Mouse (Mus musculus) limb, embryonic 15.5 days (tissue): ENCODE measurements around the gene Pitx3. TPM values are rescaled to one million over a fixed set of nuclear protein-coding genes. Genes with fewer than 3 reads are reported as not detected.
"Not testable (repeated sequence)": the region's sequence is repeated elsewhere in the genome, so short reads cannot be mapped to it uniquely, and the experiment has no call there.

ENCODE experiments used
- ATAC-seq: fragments of 200-750 bp; cut with Nextera tagmentation; 2 replicates; pipeline ENCODE4 v1.8.0; 2017; ENCODE audit warnings: low read depth, moderate TSS enrichment; ENCODE audit not compliant: insufficient number of reproducible peaks, low FRiP score, low TSS enrichment
- H3K27ac ChIP-seq: fragments of 300-500 bp; sonication (generic); 2 replicates; pipeline ENCODE4 v1.5.1; 2015; ENCODE audit warnings: moderate library complexity, mild to moderate bottlenecking, inconsistent platforms
- H3K27me3 ChIP-seq: fragments of 300-500 bp; sonication (generic); 2 replicates; pipeline ENCODE4 v1.6.1; 2015; ENCODE audit warnings: inconsistent platforms
- H3K36me3 ChIP-seq: fragments of 300-500 bp; sonication (generic); 2 replicates; pipeline ENCODE4 v1.6.1; 2015; ENCODE audit warnings: inconsistent platforms
- H3K4me1 ChIP-seq: fragments of 300-500 bp; sonication (generic); 2 replicates; pipeline ENCODE4 v1.6.1; 2015; ENCODE audit warnings: inconsistent platforms
- H3K4me2 ChIP-seq: fragments of 300-500 bp; sonication (generic); 2 replicates; pipeline ENCODE4 v1.6.1; 2015; ENCODE audit warnings: mild to moderate bottlenecking, inconsistent platforms
- H3K4me3 ChIP-seq: fragments of 300-500 bp; sonication (generic); 2 replicates; pipeline ENCODE4 v1.5.1; 2015; ENCODE audit warnings: mild to moderate bottlenecking, inconsistent platforms
- H3K9ac ChIP-seq: fragments of 300-500 bp; sonication (generic); 2 replicates; pipeline ENCODE4 v1.6.1; 2015; ENCODE audit warnings: inconsistent platforms
- H3K9me3 ChIP-seq: fragments of 300-500 bp; sonication (generic); 2 replicates; pipeline ENCODE4 v1.6.1; 2016; ENCODE audit warnings: inconsistent platforms
- WGBS: fragments of 180-500 bp; shearing (Covaris S2); methylation state at CpG from one replicate; pipeline ENCODE4 v1.1.7; 2015; 5-methylcytosine and 5-hydroxymethylcytosine counted together
- polyA plus RNA-seq: library from polyadenylated mRNA; unstranded; fragments of >200 nt; fragmentation: Nextera tagmentation; extraction: Ambion mirVana; gene quantifications from 2 replicates; pipeline ENCODE4 v1.2.1, GENCODE M21; 2015

Pitx3 gene
- polyA plus RNA-seq: 5.4 and 8.5 TPM in 2 replicates

DNA sequence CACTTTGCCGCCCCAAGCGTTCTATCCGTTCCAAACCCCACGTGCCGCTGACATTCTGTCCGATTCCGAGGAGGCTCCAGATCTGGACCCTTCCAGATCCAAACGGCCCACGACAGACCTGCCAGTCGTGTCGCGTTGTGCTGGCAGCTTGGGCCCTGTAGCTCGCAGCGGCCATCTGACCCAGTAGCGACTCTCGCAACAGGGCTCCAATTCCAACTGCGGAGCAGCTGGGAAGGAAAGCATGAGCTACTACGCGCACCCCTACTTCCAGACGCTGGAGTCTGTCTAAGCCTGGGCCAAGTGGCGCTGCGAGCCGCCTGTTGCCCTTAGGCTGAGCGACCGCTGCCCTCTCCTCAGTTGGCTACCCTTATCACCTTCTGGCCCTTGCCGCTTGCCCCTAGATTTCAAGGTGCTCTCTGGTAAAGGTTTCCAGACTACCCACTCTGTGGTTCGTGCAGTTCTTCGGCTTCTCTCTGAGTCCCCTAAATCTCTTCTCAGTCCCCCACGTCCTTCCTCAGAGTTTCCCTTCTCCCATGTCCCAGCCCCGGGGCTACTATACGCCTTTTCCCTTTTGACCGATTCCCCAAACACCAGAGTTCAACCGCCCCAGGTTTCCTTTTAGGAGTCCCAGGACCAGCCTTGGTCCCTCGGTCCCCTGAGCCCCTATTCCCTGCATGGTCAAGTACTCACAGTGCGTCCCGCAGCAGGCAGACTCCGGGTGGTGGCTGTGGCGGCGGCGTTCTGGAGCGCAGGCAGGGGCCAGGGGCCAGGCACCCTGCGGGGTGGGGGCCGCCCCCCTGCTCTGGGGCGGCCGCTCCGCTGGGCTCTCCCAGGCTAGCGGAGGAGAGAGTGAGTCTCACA, at the start of gene Pitx3:
TSS of gene Pitx3 (minus strand) at position 816 of the 861 bp plus-strand sequence.
- H3K9ac ChIP-seq: peak within 1 kb of the TSS; percentile 31; the same call in 1 of the 2 replicates
- peak within 1 kb of the TSS; percentile 98 for H3K4me2 ChIP-seq
- 1% methylated on average over 45 of the region's 47 CpGs for WGBS
- peaks cover 81% of the 10 kb centered on the region for H3K27me3 ChIP-seq
- H3K4me3 ChIP-seq: peak within 1 kb of the TSS; percentile 58
- H3K36me3 ChIP-seq: no peaks in the 10 kb centered on the region
- no peak for ATAC-seq
- no peaks in the 10 kb centered on the region for H3K9me3 ChIP-seq
- peak within 1 kb of the TSS; percentile 54 for H3K27ac ChIP-seq
- H3K4me1 ChIP-seq: peaks cover 17% of the 10 kb centered on the region

- H3K4me1 ChIP-seq: 0 out of 2 replicates have a peak, but pooled peaks cover 4% of the 10 kb centered on the region
- no peak overlapping the region for H3K27ac ChIP-seq
- H3K27me3 ChIP-seq: no peaks in the 10 kb centered on the region
- H3K36me3 ChIP-seq: peaks cover 7% of the 10 kb centered on the region
- H3K4me2 ChIP-seq: no peak overlapping the region
- no peak overlapping the region for H3K4me3 ChIP-seq
- H3K9me3 ChIP-seq: no peaks in the 10 kb centered on the region
- ATAC-seq: no peak
- 51% methylated on average over 2 of the region's 2 CpGs for WGBS
- no peak overlapping the region for H3K9ac ChIP-seq
Observed at GRCm38 (mm10) chr19:46187203-46187602, 39.1 kb upstream of the Pitx3 start.

DNA sequence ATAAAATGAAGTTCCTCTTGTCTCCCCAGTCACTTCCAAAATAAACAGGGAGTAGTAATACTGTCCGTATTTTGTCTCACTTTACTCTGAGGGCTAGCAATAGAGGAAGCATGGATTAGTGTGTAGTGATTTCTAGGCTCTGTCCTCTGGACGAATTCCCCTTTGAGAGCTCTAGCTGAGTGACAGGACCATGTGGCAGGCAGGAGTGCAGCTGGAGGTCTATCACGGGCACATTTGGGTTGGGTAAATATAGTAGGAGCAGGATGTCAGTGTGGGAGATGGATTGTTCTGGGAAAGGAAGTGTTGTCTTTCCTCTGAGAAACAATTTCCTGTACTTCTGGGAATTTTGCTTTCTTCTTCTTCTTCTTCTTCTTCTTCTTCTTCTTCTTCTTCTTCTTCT, 38.5 kb upstream of the Pitx3 start:
- no peaks in the 10 kb centered on the region for H3K9me3 ChIP-seq
- H3K27me3 ChIP-seq: no peaks in the 10 kb centered on the region
- WGBS: 46% methylated on average over 3 of the region's 3 CpGs
- 0 out of 2 replicates have a peak, but pooled peaks cover 4% of the 10 kb centered on the region for H3K4me1 ChIP-seq
- no peak overlapping the region for H3K4me2 ChIP-seq
- ATAC-seq: no peak
- H3K36me3 ChIP-seq: peaks cover 9% of the 10 kb centered on the region
- H3K9ac ChIP-seq: no peak overlapping the region
- H3K4me3 ChIP-seq: no peak overlapping the region
- no peak overlapping the region for H3K27ac ChIP-seq

DNA sequence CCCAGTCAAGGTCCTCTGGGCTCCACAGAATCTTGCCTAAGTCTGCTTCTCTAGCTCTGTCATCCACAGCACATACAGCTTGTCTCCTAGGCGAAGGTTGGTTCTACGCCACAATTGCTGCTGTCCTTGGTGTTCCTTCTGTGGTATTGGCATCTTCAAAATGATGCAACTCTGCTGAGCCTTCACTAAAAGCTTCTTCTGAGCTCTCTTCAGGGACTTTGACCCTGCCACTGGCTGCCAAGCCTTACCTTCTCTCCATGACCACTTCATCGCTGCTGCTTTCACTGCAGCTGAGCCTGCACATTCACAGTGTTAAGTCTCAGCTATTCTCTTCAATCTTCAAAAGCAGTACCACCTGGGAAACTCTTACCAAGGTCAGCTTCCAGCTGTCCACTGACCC, 34.1 kb upstream of the Pitx3 start:
- Histone ChIP-seq H3K27me3 (no peaks in the 10 kb centered on the region), H3K27ac (no peak overlapping the region), H3K36me3 (peaks cover 9% of the 10 kb centered on the region), H3K4me2 (no peak overlapping the region), H3K9me3 (no peaks in the 10 kb centered on the region), H3K4me3 (no peak overlapping the region), H3K4me1 (0 out of 2 replicates have a peak, but pooled peaks cover 2% of the 10 kb centered on the region), H3K9ac (no peak overlapping the region)
- ATAC-seq: no peak
- 89% methylated on average over 3 of the region's 3 CpGs for WGBS

DNA sequence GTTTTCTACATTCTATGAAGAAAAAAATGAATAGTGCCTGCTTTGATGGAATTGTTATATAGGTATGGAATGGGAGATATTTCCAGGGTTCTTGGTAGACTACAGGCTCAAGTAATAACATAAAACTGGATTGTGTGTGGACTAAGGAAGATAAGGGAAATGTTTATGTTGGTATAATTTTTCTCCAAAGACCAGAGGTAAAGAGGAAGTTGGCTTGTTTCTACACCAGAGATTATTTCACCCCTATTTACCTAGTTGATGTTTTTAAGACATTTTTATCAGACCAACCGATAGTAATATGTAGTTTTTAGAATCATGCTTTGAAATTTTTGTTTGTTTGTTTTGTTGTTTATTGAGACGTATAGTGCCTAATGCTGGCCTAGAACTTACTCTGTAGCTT, 32.1 kb upstream of the Pitx3 start:
- no peak overlapping the region for H3K27ac ChIP-seq
- no peaks in the 10 kb centered on the region for H3K9me3 ChIP-seq
- 0 out of 2 replicates have a peak, but pooled peaks cover 4% of the 10 kb centered on the region for H3K4me1 ChIP-seq
- no peak overlapping the region for H3K4me2 ChIP-seq
- ATAC-seq: no peak
- H3K27me3 ChIP-seq: no peaks in the 10 kb centered on the region
- H3K4me3 ChIP-seq: no peak overlapping the region
- 90% methylated on average over 2 of the region's 2 CpGs for WGBS
- H3K9ac ChIP-seq: no peak overlapping the region
- peaks cover 9% of the 10 kb centered on the region for H3K36me3 ChIP-seq

- H3K4me1 ChIP-seq: 0 out of 2 replicates have a peak, but pooled peaks cover 4% of the 10 kb centered on the region
- H3K9me3 ChIP-seq: no peaks in the 10 kb centered on the region
- H3K9ac ChIP-seq: no peak overlapping the region
- H3K27ac ChIP-seq: no peak overlapping the region
- no peak overlapping the region for H3K4me3 ChIP-seq
- H3K36me3 ChIP-seq: peaks cover 8% of the 10 kb centered on the region
- H3K27me3 ChIP-seq: no peaks in the 10 kb centered on the region
- ATAC-seq: no peak
- H3K4me2 ChIP-seq: no peak overlapping the region
- WGBS: 44% methylated on average over 5 of the region's 5 CpGs
Observed at GRCm38 (mm10) chr19:46177046-46177445, 28.9 kb upstream of the Pitx3 start.

DNA sequence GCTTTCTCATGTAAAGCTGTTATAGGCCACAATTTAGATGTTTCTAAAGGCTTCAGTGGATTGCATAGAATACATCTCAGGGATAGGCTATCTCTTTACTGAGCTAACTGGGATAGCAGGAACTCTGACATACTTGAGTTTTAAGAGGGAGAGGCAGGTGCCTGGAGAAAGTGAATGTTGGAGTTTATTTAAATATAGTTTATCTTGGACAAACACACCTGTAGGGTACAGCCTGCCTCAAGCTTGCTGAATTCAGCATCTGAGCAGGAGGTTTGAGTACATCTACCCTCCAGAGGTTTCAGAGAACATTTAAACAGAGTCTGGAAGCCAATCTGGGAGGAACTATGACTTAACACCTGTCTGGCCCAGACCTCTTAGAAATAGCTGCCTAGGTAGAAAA, 27.0 kb upstream of the Pitx3 start:
- no peaks in the 10 kb centered on the region for H3K9me3 ChIP-seq
- H3K4me3 ChIP-seq: no peak overlapping the region
- H3K36me3 ChIP-seq: peaks cover 19% of the 10 kb centered on the region; the same call in 1 of the 2 replicates
- no peak overlapping the region for H3K27ac ChIP-seq
- 0 out of 2 replicates have a peak, but pooled peaks cover 4% of the 10 kb centered on the region for H3K4me1 ChIP-seq
- H3K4me2 ChIP-seq: no peak overlapping the region
- no peak overlapping the region for H3K9ac ChIP-seq
- ATAC-seq: no peak
- H3K27me3 ChIP-seq: no peaks in the 10 kb centered on the region

- Histone ChIP-seq H3K4me1 (0 out of 2 replicates have a peak, but pooled peaks cover 4% of the 10 kb centered on the region), H3K9ac (no peak overlapping the region), H3K9me3 (no peaks in the 10 kb centered on the region), H3K27me3 (no peaks in the 10 kb centered on the region), H3K4me2 (no peak overlapping the region), H3K27ac (no peak overlapping the region), H3K36me3 (peaks cover 22% of the 10 kb centered on the region; the same call in 1 of the 2 replicates), H3K4me3 (no peak overlapping the region)
- no peak for ATAC-seq
- WGBS: 65% methylated on average over 5 of the region's 5 CpGs
Observed at GRCm38 (mm10) chr19:46172541-46172940, 24.4 kb upstream of the Pitx3 start.

- H3K27me3 ChIP-seq: no peaks in the 10 kb centered on the region
- no peaks in the 10 kb centered on the region for H3K4me1 ChIP-seq
- no peak overlapping the region for H3K9ac ChIP-seq
- no peak overlapping the region for H3K4me3 ChIP-seq
- no peak overlapping the region for H3K27ac ChIP-seq
- ATAC-seq: no peak
- 48% methylated on average over 1 of the region's 1 CpGs for WGBS
- no peak overlapping the region for H3K4me2 ChIP-seq
- H3K9me3 ChIP-seq: no peaks in the 10 kb centered on the region
- H3K36me3 ChIP-seq: peaks cover 39% of the 10 kb centered on the region
Observed at GRCm38 (mm10) chr19:46169913-46170312, 21.8 kb upstream of the Pitx3 start.

DNA sequence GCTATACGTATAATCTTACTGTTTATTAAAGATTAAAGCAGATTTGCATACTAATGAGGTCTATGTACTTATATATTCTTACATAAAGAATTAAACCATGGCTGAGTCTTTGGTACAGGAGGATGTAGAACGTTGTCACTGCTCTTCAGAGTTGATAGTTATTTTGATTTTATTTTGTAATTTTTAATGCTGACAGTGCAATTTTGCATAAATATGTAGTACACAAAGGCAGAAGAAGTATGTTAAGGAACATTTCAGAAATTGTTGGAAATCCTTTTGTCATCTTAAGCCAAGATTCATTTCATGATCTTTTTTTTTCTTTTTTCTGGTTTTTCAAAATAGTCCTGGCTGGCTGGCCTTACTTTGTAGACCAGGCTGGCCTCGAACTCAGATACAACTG, 21.3 kb upstream of the Pitx3 start:
- Histone ChIP-seq H3K27ac (no peak overlapping the region), H3K9ac (no peak overlapping the region), H3K27me3 (no peaks in the 10 kb centered on the region), H3K9me3 (no peaks in the 10 kb centered on the region), H3K4me1 (no peaks in the 10 kb centered on the region), H3K4me3 (no peak overlapping the region), H3K36me3 (peaks cover 44% of the 10 kb centered on the region), H3K4me2 (no peak overlapping the region)
- 91% methylated on average over 3 of the region's 3 CpGs for WGBS
- ATAC-seq: no peak

DNA sequence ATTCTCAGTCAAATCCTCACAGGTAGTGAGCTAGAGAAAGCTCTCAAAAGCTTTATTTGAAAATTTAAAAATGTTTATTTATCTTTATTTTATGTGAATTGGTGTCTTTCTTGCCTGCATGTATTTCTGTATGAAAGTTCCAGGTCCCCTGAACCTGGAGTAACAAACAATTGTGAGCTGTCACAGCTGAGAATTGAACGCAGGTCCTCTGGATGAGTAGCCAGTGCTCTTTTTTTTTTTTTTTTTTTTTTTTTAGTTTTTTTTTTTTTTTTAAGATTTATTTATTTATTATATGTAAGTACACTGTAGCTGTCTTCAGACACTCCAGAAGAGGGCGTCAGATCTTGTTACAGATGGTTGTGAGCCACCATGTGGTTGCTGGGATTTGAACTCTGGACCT, 19.0 kb upstream of the Pitx3 start:
- 96% methylated on average over 1 of the region's 2 CpGs for WGBS
- H3K27ac ChIP-seq, H3K4me1 ChIP-seq, ATAC-seq, H3K4me3 ChIP-seq, H3K9ac ChIP-seq, H3K27me3 ChIP-seq, H3K4me2 ChIP-seq, H3K9me3 ChIP-seq: not testable (repeated sequence)
- H3K36me3 ChIP-seq: peaks cover 50% of the 10 kb centered on the region

DNA sequence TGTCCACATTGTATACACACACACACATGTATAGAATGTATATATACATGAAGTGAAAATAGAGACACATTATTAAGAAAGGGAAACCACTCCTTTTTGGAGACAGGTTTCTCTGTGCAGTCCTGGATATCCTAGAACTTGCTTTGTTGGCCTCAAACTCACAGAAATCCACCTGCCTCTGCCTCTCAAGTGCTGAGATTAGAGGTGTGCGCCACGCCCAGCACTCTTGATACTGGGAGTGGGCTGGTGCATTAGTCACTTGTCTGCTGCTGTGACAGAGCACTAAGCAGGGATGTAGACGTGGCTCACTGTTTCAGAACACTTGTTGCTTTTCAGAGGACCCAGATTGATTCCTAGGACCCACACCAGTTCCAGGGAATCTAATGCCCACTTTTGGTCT, 17.8 kb upstream of the Pitx3 start:
- no peak overlapping the region for H3K4me3 ChIP-seq
- H3K36me3 ChIP-seq: peaks cover 46% of the 10 kb centered on the region
- no peak for ATAC-seq
- H3K4me1 ChIP-seq: no peaks in the 10 kb centered on the region
- H3K27me3 ChIP-seq: no peaks in the 10 kb centered on the region
- no peak overlapping the region for H3K9ac ChIP-seq
- WGBS: 92% methylated on average over 3 of the region's 3 CpGs
- no peaks in the 10 kb centered on the region for H3K9me3 ChIP-seq
- H3K27ac ChIP-seq: no peak overlapping the region
- H3K4me2 ChIP-seq: no peak overlapping the region
